Mouse (Mus musculus): ENCODE measurements around the gene Atg13. TPM values are rescaled to one million over a fixed set of nuclear protein-coding genes. Genes with fewer than 3 reads are reported as not detected.

The Atg13 gene
- polyA plus RNA-seq, 1 experiment from 2014 or later, result 16.3 TPM

Other genes starting within 250 kb of the Atg13 start
- 32.8 and 39.3 TPM in 2 replicates for gene Ckap5, start 183.8 kb downstream of the Atg13 start, polyA plus RNA-seq (2015; fragmentation: Nextera tagmentation; extraction: Ambion mirVana)
- gene F2, start 74.2 kb downstream of the Atg13 start, polyA plus RNA-seq (2015; fragmentation: Nextera tagmentation; extraction: Ambion mirVana), result 541 and 638 TPM in 2 replicates
- gene Zfp408, start 60.8 kb downstream of the Atg13 start, polyA plus RNA-seq (2015; fragmentation: Nextera tagmentation; extraction: Ambion mirVana), result 2.5 and 3.3 TPM in 2 replicates
- 42.1 and 42.5 TPM in 2 replicates for gene Arhgap1, start 60.7 kb downstream of the Atg13 start, polyA plus RNA-seq (2015; fragmentation: Nextera tagmentation; extraction: Ambion mirVana)
- gene Harbi1, start 276 bp upstream of the Atg13 start, polyA plus RNA-seq (2015; fragmentation: Nextera tagmentation; extraction: Ambion mirVana), result 7.9 and 9.1 TPM in 2 replicates
- gene Ambra1, start 19.6 kb upstream of the Atg13 start, polyA plus RNA-seq (2015; fragmentation: Nextera tagmentation; extraction: Ambion mirVana), result 5.5 and 6.1 TPM in 2 replicates
- gene Chrm4, start 216.7 kb upstream of the Atg13 start, polyA plus RNA-seq (2015; fragmentation: Nextera tagmentation; extraction: Ambion mirVana), result 0.06 TPM in 1 of 2 replicates, not detected in the other
- gene Mdk, start 221.7 kb upstream of the Atg13 start, polyA plus RNA-seq (2015; fragmentation: Nextera tagmentation; extraction: Ambion mirVana), result 12.6 and 15.2 TPM in 2 replicates
- gene Gm9821, start 235.1 kb upstream of the Atg13 start, polyA plus RNA-seq (2015; fragmentation: Nextera tagmentation; extraction: Ambion mirVana), result 0.68 and 1.0 TPM in 2 replicates

Data from liver, embryonic 16.5 days (tissue).